Mouse (Mus musculus): ENCODE data around the gene Tnpo1.

- TF ChIP-seq CTCF (conservative IDR thresholded peaks at IDR 0.05; ENCODE audit: insufficient read depth, insufficient read length, low read depth, low read length): no peak
- no peak for TF ChIP-seq POLR2A (IDR thresholded peaks at IDR 0.05; ENCODE audit: low read depth, low read length)
Measured at GRCm38 (mm10) chr13:98889211-98889610, 37.0 kb downstream of the Tnpo1 start.
